Mouse (Mus musculus): ENCODE data around the gene Trmt10b.

Trmt10b gene

GRCm38 (mm10) chr4:45341669-45342249 lies 44.8 kb downstream of the Trmt10b start, which contains the start of gene Dcaf10:
Gene Dcaf10 (plus strand): TSS chr4:45342101.
- DNase-seq (ENCODE audit: low spot score in 2 of 2): peak; percentile 93 to 94

GRCm38 (mm10) chr4:45342286-45343155 lies 45.6 kb downstream of the Trmt10b start, which contains the start of gene Exosc3:
Gene Exosc3 (minus strand): TSS chr4:45342732.
- peak; percentile 47 to 56 for DNase-seq (ENCODE audit: low spot score in 2 of 2)

GRCm38 (mm10) chr4:45356653-45357052 lies 59.7 kb downstream of the Trmt10b start:
- no peak for DNase-seq (ENCODE audit: low spot score in 2 of 2)

Data from right cerebral cortex, postnatal 10 days (tissue).